Mouse (Mus musculus) MEL (cell line): ENCODE data around the gene Dnase1l3.

Experiments used
- BHLHE40 ChIP-seq: IDR thresholded peaks from 2 replicates; pipeline ENCODE4 v1.6.1; 2012; ENCODE audit warnings: low read depth, mild to moderate bottlenecking, inconsistent platforms, low read length, improper control_type of control experiment, borderline replicate concordance
- CTCF ChIP-seq, 3 experiments: IDR thresholded peaks in 2 of 3; conservative IDR thresholded peaks in 1 of 3; 2 replicates each; pipeline ENCODE4 v1.5.1; 2011 to 2012; ENCODE audit warnings: low read length in 3 of 3, low read depth in 2 of 3, mild to moderate bottlenecking in 2 of 3, improper control_type of control experiment in 1 of 3, inconsistent platforms in 1 of 3, mixed read lengths in 1 of 3, moderate library complexity in 1 of 3; ENCODE audit not compliant: control insufficient read depth in 1 of 3, insufficient read depth in 1 of 3, poor library complexity in 1 of 3, severe bottlenecking in 1 of 3
- EP300 ChIP-seq, 2 experiments: IDR thresholded peaks; 2 replicates each; pipeline ENCODE4 v1.6.1; 2011; ENCODE audit warnings: improper control_type of control experiment in 2 of 2, low read length in 2 of 2, low read depth in 1 of 2, mild to moderate bottlenecking in 1 of 2
- GATA1 ChIP-seq: IDR thresholded peaks from 2 replicates; pipeline ENCODE4 v1.6.1; 2011; ENCODE audit warnings: low read depth, low read length, improper control_type of control experiment
- MEF2A ChIP-seq: IDR thresholded peaks from 2 replicates; pipeline ENCODE4 v1.6.1; 2014; ENCODE audit warnings: low read depth, mild to moderate bottlenecking, inconsistent platforms, low read length, improper control_type of control experiment; ENCODE audit not compliant: poor library complexity, insufficient replicate concordance, severe bottlenecking; ENCODE audit errors: extremely low read depth
- MYC ChIP-seq: IDR thresholded peaks from 2 replicates; pipeline ENCODE4 v1.6.1; 2011; ENCODE audit warnings: low read depth, mild to moderate bottlenecking, low read length, improper control_type of control experiment, moderate library complexity
- NELFE ChIP-seq: IDR thresholded peaks from 2 replicates; pipeline ENCODE4 v1.6.1; 2011; ENCODE audit warnings: low read depth, low read length, improper control_type of control experiment
- POLR2A ChIP-seq, 2 experiments: IDR thresholded peaks; 2 replicates each; pipeline ENCODE4 v1.6.1; 2011 to 2012; ENCODE audit warnings: low read length in 2 of 2, mild to moderate bottlenecking in 2 of 2, control low read depth in 1 of 2, improper control_type of control experiment in 1 of 2, low read depth in 1 of 2, moderate library complexity in 1 of 2; ENCODE audit not compliant: control insufficient read depth in 1 of 2, insufficient read depth in 1 of 2, poor library complexity in 1 of 2
- POLR2AphosphoS2 ChIP-seq: IDR thresholded peaks from 2 replicates; pipeline ENCODE4 v1.6.1; 2011; ENCODE audit warnings: low read length, improper control_type of control experiment
- SMC3 ChIP-seq: IDR thresholded peaks from 2 replicates; pipeline ENCODE4 v1.6.1; 2011; ENCODE audit warnings: low read depth, low read length, improper control_type of control experiment
- TAL1 ChIP-seq: IDR thresholded peaks from 2 replicates; pipeline ENCODE4 v1.6.1; 2012; ENCODE audit warnings: mild to moderate bottlenecking, inconsistent platforms, low read length, moderate library complexity, mixed read lengths
- UBTF ChIP-seq: IDR thresholded peaks from 2 replicates; pipeline ENCODE4 v1.6.1; 2012; ENCODE audit warnings: low read depth, mild to moderate bottlenecking, inconsistent platforms, low read length, improper control_type of control experiment, moderate library complexity, borderline replicate concordance; ENCODE audit not compliant: insufficient read depth
- ZC3H11A ChIP-seq: IDR thresholded peaks from 2 replicates; pipeline ENCODE4 v1.6.1; 2012; ENCODE audit warnings: low read depth, mild to moderate bottlenecking, inconsistent platforms, low read length, improper control_type of control experiment
- ZMIZ1 ChIP-seq: IDR thresholded peaks from 2 replicates; pipeline ENCODE4 v1.6.1; 2012; ENCODE audit warnings: low read depth, mild to moderate bottlenecking, inconsistent platforms, low read length, improper control_type of control experiment, moderate library complexity

DNA sequence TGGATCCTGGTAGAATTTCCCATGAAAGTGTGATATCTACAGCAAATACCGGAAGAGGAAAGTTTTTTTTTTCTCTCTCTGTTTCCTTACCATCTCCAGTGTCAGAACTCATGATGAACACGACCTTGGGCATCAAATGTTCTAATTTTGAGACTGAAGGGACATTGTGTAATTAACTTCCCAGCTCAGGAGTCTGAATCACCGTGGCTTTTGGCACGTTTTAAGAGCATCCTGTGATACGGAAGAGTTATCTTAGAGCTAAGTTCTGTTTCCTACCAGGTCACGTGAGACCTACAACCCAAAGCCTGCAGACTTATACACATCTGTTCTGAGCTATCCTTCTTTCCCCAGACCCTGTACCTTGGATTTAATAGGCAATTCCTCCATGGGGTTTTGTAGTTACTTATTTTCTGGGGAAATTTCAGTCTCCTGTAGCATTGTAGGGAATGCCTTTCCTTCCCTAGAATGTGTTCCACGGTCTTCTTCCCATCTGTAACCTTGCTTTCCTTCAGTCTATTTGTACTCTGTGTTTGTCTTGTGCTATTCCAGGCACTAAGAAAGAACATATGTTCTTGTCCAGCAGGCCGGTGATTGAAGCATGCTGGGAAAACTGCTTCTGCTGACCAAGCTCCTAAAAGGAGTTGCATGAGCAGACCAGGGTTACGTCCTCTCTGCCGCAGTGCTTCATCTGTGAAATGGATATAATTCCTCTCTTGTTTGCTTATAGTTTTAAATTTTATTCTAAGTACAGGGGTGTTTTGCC is 32.6 kb upstream of the Dnase1l3 start:
- TF ChIP-seq CTCF (IDR thresholded peaks at IDR 0.05 in 2 of 3, conservative IDR thresholded peaks at IDR 0.05 in 1 of 3; ENCODE audit: control insufficient read depth in 1 of 3, insufficient read depth in 1 of 3, low read depth in 2 of 3, low read length in 3 of 3, poor library complexity in 1 of 3, severe bottlenecking in 1 of 3) (no peak), MEF2A (no peak), UBTF (no peak), ZC3H11A (no peak), NELFE (no peak), ZMIZ1 (no peak), GATA1 (no peak), MYC (no peak), POLR2AphosphoS2 (no peak), EP300 (IDR thresholded peaks at IDR 0.05; ENCODE audit: low read depth in 1 of 2, low read length in 2 of 2) (no peak), SMC3 (no peak), POLR2A (IDR thresholded peaks at IDR 0.05; ENCODE audit: control insufficient read depth in 1 of 2, insufficient read depth in 1 of 2, low read depth in 1 of 2, low read length in 2 of 2, poor library complexity in 1 of 2) (no peak), TAL1 (no peak), BHLHE40 (peak; percentile 21; the same call in 1 of the 2 replicates)
